Mouse (Mus musculus) forebrain, embryonic 10.5 days (tissue): ENCODE measurements around the gene Tlcd1. TPM values are rescaled to one million over a fixed set of nuclear protein-coding genes. Genes with fewer than 3 reads are reported as not detected.

Experiments used
- DNase-seq: peaks from one replicate; pipeline ENCODE4 v3.0.0-alpha.2; 2017; ENCODE audit warnings: low spot score; ENCODE audit errors: extremely low spot score
- H3K27ac ChIP-seq: fragments of 300-500 bp; sonication (generic); 2 replicates; pipeline ENCODE4 v1.5.1; 2016; ENCODE audit warnings: mild to moderate bottlenecking
- H3K27me3 ChIP-seq: fragments of 300-500 bp; sonication (generic); 2 replicates; pipeline ENCODE4 v1.6.1; 2016; ENCODE audit warnings: mild to moderate bottlenecking; ENCODE audit not compliant: poor library complexity, severe bottlenecking
- H3K36me3 ChIP-seq: fragments of 300-500 bp; sonication (generic); replicated peaks from 2 replicates; pipeline ENCODE4 v1.6.1; 2016; ENCODE audit warnings: mild to moderate bottlenecking, moderate library complexity
- H3K4me1 ChIP-seq: fragments of 300-500 bp; sonication (generic); 2 replicates; pipeline ENCODE4 v1.6.1; 2016
- H3K4me3 ChIP-seq: fragments of 300-500 bp; sonication (generic); 2 replicates; pipeline ENCODE4 v1.5.1; 2016; ENCODE audit warnings: mild to moderate bottlenecking, moderate library complexity
- H3K9me3 ChIP-seq: fragments of 300-500 bp; sonication (generic); 2 replicates; pipeline ENCODE4 v1.6.1; 2016; ENCODE audit warnings: mild to moderate bottlenecking, moderate library complexity
- WGBS: fragments of 180-500 bp; shearing (Covaris S2); methylation state at CpG from one replicate; pipeline ENCODE4 v1.1.7; 2016; 5-methylcytosine and 5-hydroxymethylcytosine counted together
- microRNA-seq: library from miRNA; unstranded; fragments of <30 nt; microRNA quantifications from one replicate; pipeline ENCODE4, GENCODE M21; 2017
- polyA plus RNA-seq: library from polyadenylated mRNA; unstranded; fragments of >200 nt; fragmentation: Nextera tagmentation; extraction: Ambion mirVana; gene quantifications from 2 replicates; pipeline ENCODE4 v1.2.1, GENCODE M21; 2016

Tlcd1 gene
- polyA plus RNA-seq, 1 experiment from 2014 or later: 11.3 TPM

DNA sequence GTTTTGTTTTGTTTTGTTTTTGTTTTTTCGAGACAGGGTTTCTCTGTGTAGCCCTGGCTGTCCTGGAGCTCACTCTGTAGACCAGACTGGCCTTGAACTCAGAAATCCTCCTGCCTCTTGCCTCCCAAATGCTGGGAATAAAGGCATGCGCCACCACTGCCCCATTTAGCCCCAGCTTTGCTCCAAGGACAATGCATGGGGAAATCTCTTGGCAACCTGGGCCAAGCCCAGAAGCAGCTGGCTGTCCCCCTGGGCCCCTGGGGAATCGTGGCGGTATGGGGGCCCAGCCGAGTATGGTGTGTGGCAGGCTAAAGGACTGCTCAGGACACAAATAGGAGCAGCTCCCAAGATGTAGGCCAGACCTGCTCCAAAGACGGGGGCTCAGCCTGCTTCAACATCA is 27.8 kb downstream of the Tlcd1 start:
- Histone ChIP-seq H3K36me3 (peaks cover 65% of the 10 kb centered on the region), H3K4me1 (peaks cover 6% of the 10 kb centered on the region), H3K9me3 (no peaks in the 10 kb centered on the region), H3K4me3 (no peak overlapping the region), H3K27ac (no peak overlapping the region), H3K27me3 (no peaks in the 10 kb centered on the region)
- no peak for DNase-seq
- WGBS: 85% methylated on average over 6 of the region's 6 CpGs

DNA sequence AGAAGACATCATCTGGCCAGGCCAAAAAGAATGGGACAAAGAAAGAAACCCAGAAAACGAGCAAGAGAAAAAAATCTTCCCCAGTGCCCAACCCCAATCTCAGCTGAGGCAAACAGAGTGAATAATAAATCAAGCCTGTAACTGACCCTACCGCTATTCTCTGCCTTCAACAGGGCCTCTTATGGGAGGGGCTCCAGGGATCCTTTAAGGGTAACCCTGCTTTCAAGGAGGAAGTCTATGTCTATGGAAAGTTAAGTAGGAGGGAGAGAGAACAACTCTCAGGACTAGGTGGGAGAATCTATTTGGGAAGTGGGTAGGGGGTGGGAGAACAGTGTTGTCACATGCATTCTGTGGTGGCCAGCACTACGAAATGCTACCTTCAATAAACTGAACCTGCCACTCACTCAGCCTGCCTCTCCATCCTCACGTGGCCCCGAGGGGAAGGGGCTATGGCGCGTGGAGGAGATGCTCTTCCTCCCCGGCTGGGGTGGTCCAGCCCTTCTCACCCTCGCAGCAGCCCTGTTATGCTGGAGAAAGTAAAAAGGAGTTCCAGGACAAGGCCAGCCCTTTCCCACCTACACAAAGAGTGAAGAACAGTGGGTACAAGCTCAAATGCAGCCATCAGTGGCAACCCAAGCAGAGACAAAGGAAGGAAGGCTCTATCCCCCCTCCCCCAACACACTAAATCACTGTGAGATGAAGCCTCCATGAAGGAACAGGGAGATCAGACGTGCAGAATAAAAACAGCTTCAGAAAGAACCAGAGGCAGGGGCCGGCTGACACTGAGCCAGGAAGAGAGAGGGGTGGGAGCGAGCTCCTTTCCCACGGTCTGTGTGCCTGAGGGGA is 29.1 kb downstream of the Tlcd1 start:
- H3K4me3 ChIP-seq: no peak overlapping the region
- H3K4me1 ChIP-seq: peaks cover 6% of the 10 kb centered on the region
- H3K27ac ChIP-seq: peak overlapping the region; percentile 70
- no peaks in the 10 kb centered on the region for H3K27me3 ChIP-seq
- no peaks in the 10 kb centered on the region for H3K9me3 ChIP-seq
- 81% methylated on average over 13 of the region's 13 CpGs for WGBS
- H3K36me3 ChIP-seq: peaks cover 78% of the 10 kb centered on the region
- no peak for DNase-seq

DNA sequence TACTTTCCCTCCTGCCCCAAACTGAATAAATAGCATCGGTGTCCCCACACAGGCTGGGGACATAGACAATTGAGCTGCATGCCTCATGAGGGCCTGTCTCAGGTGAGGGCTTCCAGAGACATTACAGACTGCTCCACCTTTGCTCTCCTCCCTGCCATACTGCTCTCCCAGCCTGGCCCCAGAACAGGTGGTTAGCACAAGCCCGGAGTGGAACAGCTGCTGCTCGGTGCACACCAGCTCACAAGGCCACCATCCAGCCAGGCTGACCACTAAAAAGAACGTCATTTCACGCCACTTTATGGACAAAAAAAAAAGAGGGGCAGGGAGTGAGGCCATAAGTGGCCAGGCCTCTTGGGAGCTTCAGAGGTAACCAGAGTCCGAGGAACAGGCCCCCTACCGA is 30.7 kb downstream of the Tlcd1 start:
- H3K27ac ChIP-seq: no peak overlapping the region
- no peaks in the 10 kb centered on the region for H3K9me3 ChIP-seq
- no peak for DNase-seq
- H3K4me1 ChIP-seq: peaks cover 6% of the 10 kb centered on the region
- no peak overlapping the region for H3K4me3 ChIP-seq
- no peaks in the 10 kb centered on the region for H3K27me3 ChIP-seq
- H3K36me3 ChIP-seq: peaks cover 94% of the 10 kb centered on the region
- WGBS: 93% methylated on average over 7 of the region's 7 CpGs

- Histone ChIP-seq H3K4me3 (no peak overlapping the region), H3K27me3 (no peaks in the 10 kb centered on the region), H3K27ac (no peak overlapping the region), H3K4me1 (peaks cover 6% of the 10 kb centered on the region), H3K9me3 (no peaks in the 10 kb centered on the region), H3K36me3 (peaks cover 100% of the 10 kb centered on the region)
- 91% methylated on average over 6 of the region's 6 CpGs for WGBS
- no peak for DNase-seq
Observed at GRCm38 (mm10) chr11:78209886-78210285, 33.4 kb downstream of the Tlcd1 start.

DNA sequence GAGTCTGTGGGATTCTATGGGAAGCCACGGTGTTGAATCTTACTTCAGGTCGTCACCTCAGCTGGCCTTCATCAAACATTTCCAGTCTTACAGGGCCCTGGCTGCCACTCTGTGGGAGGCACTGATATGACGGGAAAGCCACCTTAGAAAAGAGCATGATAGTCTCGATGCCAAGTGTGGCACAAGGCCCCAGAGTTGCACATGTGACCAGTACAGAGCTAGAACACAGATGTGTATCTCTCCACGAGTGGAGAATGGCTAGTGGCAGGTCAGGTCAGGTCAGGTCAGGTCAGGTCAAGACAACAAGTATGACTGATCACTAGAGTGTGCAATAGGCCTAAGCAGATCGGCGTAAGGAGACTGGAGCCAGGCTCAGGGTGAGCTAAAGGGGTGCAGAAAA is 34.1 kb downstream of the Tlcd1 start:
- H3K36me3 ChIP-seq: peaks cover 100% of the 10 kb centered on the region
- 83% methylated on average over 7 of the region's 7 CpGs for WGBS
- H3K27me3 ChIP-seq: no peaks in the 10 kb centered on the region
- no peaks in the 10 kb centered on the region for H3K9me3 ChIP-seq
- no peak overlapping the region for H3K4me3 ChIP-seq
- H3K27ac ChIP-seq: no peak overlapping the region
- H3K4me1 ChIP-seq: peaks cover 5% of the 10 kb centered on the region
- DNase-seq: no peak

- no peak overlapping the region for H3K27ac ChIP-seq
- H3K4me3 ChIP-seq: no peak overlapping the region
- 92% methylated on average over 5 of the region's 5 CpGs for WGBS
Observed at GRCm38 (mm10) chr11:78211513-78211912, 35.0 kb downstream of the Tlcd1 start.

DNA sequence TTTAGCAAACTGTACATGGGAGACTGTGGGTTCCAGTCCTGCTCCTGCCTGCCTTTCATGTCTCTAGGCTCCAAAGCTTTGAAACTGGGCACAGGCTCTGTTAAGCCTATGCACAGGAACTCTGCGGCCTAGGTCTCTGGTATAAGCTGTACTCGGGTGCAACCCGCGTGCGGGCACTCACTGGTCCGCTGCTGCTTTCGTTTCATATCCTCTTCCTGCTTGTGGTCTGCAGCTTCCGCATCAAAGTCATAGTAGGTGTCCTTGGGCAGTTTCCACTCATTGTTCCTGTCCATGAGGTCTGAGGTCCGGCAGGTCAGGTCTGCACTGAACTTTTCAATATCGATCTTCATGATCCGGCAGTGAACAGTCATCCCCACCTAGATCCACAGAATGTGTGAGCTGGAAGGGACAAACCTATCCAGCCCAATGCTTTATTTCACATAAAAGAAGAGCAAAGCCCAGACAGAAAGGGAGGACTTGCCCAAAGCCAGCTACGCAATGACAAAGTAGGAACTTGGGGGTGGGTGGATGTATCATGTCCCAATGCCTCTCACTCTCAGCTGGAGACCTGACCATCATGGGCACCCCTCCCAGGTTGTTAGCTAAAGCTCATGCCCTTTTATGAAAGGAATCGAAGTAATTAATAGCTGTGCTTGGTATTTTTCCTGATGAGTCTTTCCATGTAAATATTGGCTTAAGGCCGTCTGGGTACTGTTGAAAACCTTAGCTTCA is 36.7 kb downstream of the Tlcd1 start:
- Histone ChIP-seq H3K27me3 (no peaks in the 10 kb centered on the region), H3K9me3 (no peaks in the 10 kb centered on the region), H3K36me3 (peaks cover 99% of the 10 kb centered on the region), H3K4me1 (no peaks in the 10 kb centered on the region), H3K4me3 (no peak overlapping the region), H3K27ac (no peak overlapping the region)
- WGBS: 95% methylated on average over 14 of the region's 14 CpGs
- no peak for DNase-seq

More at GRCm38 (mm10) chr11:78211513-78211912, 35.0 kb downstream of the Tlcd1 start:
- no peak for DNase-seq
- H3K9me3 ChIP-seq: no peaks in the 10 kb centered on the region
- H3K27me3 ChIP-seq: no peaks in the 10 kb centered on the region
- peaks cover 100% of the 10 kb centered on the region for H3K36me3 ChIP-seq
- no peaks in the 10 kb centered on the region for H3K4me1 ChIP-seq

GRCm38 (mm10) chr11:78215709-78216317 is 39.3 kb downstream of the Tlcd1 start:
- WGBS: 95% methylated on average over 11 of the region's 11 CpGs
- Histone ChIP-seq H3K27me3 (no peaks in the 10 kb centered on the region), H3K36me3 (peaks cover 99% of the 10 kb centered on the region)

DNA sequence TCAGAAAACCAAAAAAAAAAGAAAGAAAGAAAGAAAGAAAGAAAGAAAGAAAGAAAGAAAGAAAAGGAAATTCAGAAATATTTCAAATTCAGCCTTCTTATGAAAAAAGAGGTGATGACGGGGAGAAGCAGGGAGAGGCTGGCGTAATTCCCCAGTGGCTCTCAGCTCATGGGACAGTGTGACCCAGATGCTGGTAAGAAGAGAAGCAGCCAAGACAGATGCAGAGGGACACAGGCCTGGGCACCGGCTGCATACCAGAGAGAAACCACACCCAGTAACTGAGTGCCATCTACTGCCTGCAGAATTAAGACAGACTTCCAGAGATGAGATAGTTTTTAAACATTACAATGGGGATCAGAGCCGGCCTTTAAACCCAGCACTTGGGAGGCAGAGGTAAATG is 47.1 kb downstream of the Tlcd1 start:
- no peak for DNase-seq
- Histone ChIP-seq H3K4me1 (no peaks in the 10 kb centered on the region), H3K9me3 (no peaks in the 10 kb centered on the region), H3K36me3 (peaks cover 100% of the 10 kb centered on the region), H3K4me3 (no peak overlapping the region), H3K27me3 (no peaks in the 10 kb centered on the region), H3K27ac (no peak overlapping the region)
- 92% methylated on average over 4 of the region's 4 CpGs for WGBS

More at GRCm38 (mm10) chr11:78215709-78216317, 39.3 kb downstream of the Tlcd1 start:
- Histone ChIP-seq H3K9me3 (no peaks in the 10 kb centered on the region), H3K4me1 (no peaks in the 10 kb centered on the region), H3K4me3 (no peak overlapping the region), H3K27ac (no peak overlapping the region)
- DNase-seq: no peak

Small RNA genes within 50 kb of the gene (microRNA-seq; reads per million reads assigned to microRNA genes)
- gene Mir7653: not detected

Other genes with a start within 250 kb of the Tlcd1 start
- 2.8 and 4.3 TPM in 2 replicates for gene Sez6, start 245.9 kb upstream of the Tlcd1 start, polyA plus RNA-seq
- gene Phf12, start 194.0 kb upstream of the Tlcd1 start, polyA plus RNA-seq: 17.0 and 20.7 TPM in 2 replicates
- 14.4 and 17.1 TPM in 2 replicates for gene Dhrs13, start 144.4 kb upstream of the Tlcd1 start, polyA plus RNA-seq
- 72.5 and 72.7 TPM in 2 replicates for gene Flot2, start 138.8 kb upstream of the Tlcd1 start, polyA plus RNA-seq
- 39.7 and 40.7 TPM in 2 replicates for gene Eral1, start 96.3 kb upstream of the Tlcd1 start, polyA plus RNA-seq
- 24.2 and 24.6 TPM in 2 replicates for gene Fam222b, start 82.1 kb upstream of the Tlcd1 start, polyA plus RNA-seq
- 97.6 and 104 TPM in 2 replicates for gene Traf4, start 11.1 kb upstream of the Tlcd1 start, polyA plus RNA-seq
- gene Nek8, start within 50 bp of the Tlcd1 start, polyA plus RNA-seq: 10.6 and 11.7 TPM in 2 replicates
- gene Rpl23a, start 6.9 kb downstream of the Tlcd1 start, polyA plus RNA-seq: 1,073 and 1,096 TPM in 2 replicates
- 70.7 and 73.3 TPM in 2 replicates for gene Rab34, start 11.7 kb downstream of the Tlcd1 start, polyA plus RNA-seq
- 0.91 and 1.5 TPM in 2 replicates for gene Proca1, start 16.7 kb downstream of the Tlcd1 start, polyA plus RNA-seq
- gene Sdf2, start 69.0 kb downstream of the Tlcd1 start, polyA plus RNA-seq: 42.9 and 43.3 TPM in 2 replicates
- 37.1 and 39.2 TPM in 2 replicates for gene Supt6, start 69.3 kb downstream of the Tlcd1 start, polyA plus RNA-seq
- 72.5 and 72.7 TPM in 2 replicates for gene 2610507B11Rik, start 85.0 kb downstream of the Tlcd1 start, polyA plus RNA-seq
- 0.26 and 0.52 TPM in 2 replicates for gene BC030499, start 114.1 kb downstream of the Tlcd1 start, polyA plus RNA-seq
- 74.9 and 76.6 TPM in 2 replicates for gene Spag5, start 124.8 kb downstream of the Tlcd1 start, polyA plus RNA-seq
- 2.7 and 3.3 TPM in 2 replicates for gene Aldoc, start 146.3 kb downstream of the Tlcd1 start, polyA plus RNA-seq
- gene Pigs, start 151.7 kb downstream of the Tlcd1 start, polyA plus RNA-seq: 76.3 and 77.5 TPM in 2 replicates
- 60.2 and 62.8 TPM in 2 replicates for gene Unc119, start 166.8 kb downstream of the Tlcd1 start, polyA plus RNA-seq
- not detected in 2 replicates for gene Foxn1, start 209.8 kb downstream of the Tlcd1 start, polyA plus RNA-seq
- gene Slc13a2, start 245.5 kb downstream of the Tlcd1 start, polyA plus RNA-seq: not detected in 2 replicates